Mouse (Mus musculus) kidney, adult 2 months (tissue): ENCODE measurements around the gene Dclk3.

ENCODE experiments used
- CTCF ChIP-seq: fragments of 200-500 bp; conservative IDR thresholded peaks from 2 replicates; pipeline ENCODE4 v1.5.1; 2011; ENCODE audit warnings: low read depth, mild to moderate bottlenecking, control low read depth, low read length, moderate library complexity, mixed read lengths; ENCODE audit not compliant: insufficient read depth, insufficient read length
- POLR2A ChIP-seq: fragments of 200-500 bp; IDR thresholded peaks from one replicate; pipeline ENCODE4 v1.6.1; 2011; ENCODE audit warnings: low read depth, low read length, control low read depth

DNA sequence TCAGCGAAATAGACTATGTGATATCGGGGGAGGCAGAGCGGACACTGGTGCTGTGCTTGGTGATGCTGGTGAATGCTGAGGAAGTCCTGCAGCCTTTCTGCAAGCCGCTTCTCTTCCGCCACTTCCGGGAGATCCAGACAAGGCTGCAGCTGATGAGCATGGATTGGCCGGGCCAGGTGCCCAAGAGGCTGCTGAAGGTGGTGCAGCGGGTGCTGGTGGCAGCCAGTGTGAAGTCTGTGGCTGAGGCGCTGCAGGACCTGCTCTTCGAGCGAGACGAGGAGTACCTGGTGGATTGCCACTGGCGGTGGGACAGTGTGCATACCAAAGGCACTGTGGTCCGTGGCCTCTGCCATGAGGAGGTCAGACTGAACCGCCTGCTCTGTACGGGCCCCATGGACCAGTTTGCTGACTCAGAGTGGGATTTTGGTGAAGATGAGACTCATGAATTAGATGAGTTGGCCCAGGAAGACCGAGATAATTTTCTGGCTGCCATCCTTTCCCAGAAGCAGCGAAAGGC is 46.9 kb upstream of the Dclk3 start:
- TF ChIP-seq CTCF (no peak), POLR2A (no peak)
